Mouse (Mus musculus) layer of hippocampus, adult 2 months (tissue): ENCODE results near the gene Mtor. TPM values are rescaled to one million over a fixed set of nuclear protein-coding genes. Genes with fewer than 3 reads are reported as not detected.

ENCODE experiments used
- DNase-seq, 2 experiments: peaks; one replicate each; pipeline ENCODE4 v3.0.0; 2022; ENCODE audit warnings: low spot score in 2 of 2
- H3K27ac ChIP-seq: fragments of 200-600 bp; 2 replicates; pipeline ENCODE4 v1.8.1; 2022
- H3K4me3 ChIP-seq: fragments of 200-600 bp; 2 replicates; pipeline ENCODE4 v1.8.1; 2022; ENCODE audit warnings: mild to moderate bottlenecking
- CTCF ChIP-seq: fragments of 200-600 bp; conservative IDR thresholded peaks from 2 replicates; pipeline ENCODE4 v1.8.1; 2022; ENCODE audit warnings: antibody characterized with exemption, mild to moderate bottlenecking, moderate library complexity
- total RNA-seq, 2 experiments: library from RNA; stranded (reverse); gene quantifications; 2 replicates each; pipeline ENCODE4 v1.2.3; 2021

Mtor gene
- total RNA-seq, 2 experiments from 2014 or later: 95.2 to 100 TPM

- no peak overlapping the region for H3K4me3 ChIP-seq
- no peak for DNase-seq
- no peak for TF ChIP-seq CTCF
- no peak overlapping the region for H3K27ac ChIP-seq
Measured at GRCm38 (mm10) chr4:148453707-148454106, 5.3 kb downstream of the Mtor start.

DNA sequence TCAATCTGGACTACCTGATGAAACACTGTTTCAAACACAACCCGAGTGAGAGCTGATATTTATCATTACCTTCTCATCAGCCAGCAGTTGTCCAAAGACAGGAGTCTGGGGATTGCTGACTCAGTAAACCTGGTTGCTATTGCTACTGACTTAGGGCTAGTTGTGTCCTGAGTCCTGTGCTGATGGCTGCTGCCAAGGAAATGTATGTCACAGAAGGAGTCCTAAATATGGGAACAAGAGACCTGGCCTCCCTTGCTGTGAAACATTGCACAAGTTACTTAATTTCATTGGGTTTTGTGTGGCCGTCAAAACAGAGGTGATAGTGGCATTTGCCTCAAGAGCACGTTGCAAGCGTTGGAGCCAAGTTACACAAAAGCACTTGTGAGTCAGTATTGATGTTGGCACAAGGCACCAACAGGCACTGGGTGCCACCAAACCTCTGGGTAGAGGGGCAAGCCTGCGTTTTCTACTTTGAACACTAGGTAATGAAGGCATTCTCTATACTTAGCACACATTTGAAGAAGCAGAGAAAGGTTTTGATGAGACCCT lies 7.1 kb downstream of the Mtor start:
- Histone ChIP-seq H3K27ac (no peak overlapping the region), H3K4me3 (no peak overlapping the region)
- no peak for DNase-seq
- no peak for TF ChIP-seq CTCF

DNA sequence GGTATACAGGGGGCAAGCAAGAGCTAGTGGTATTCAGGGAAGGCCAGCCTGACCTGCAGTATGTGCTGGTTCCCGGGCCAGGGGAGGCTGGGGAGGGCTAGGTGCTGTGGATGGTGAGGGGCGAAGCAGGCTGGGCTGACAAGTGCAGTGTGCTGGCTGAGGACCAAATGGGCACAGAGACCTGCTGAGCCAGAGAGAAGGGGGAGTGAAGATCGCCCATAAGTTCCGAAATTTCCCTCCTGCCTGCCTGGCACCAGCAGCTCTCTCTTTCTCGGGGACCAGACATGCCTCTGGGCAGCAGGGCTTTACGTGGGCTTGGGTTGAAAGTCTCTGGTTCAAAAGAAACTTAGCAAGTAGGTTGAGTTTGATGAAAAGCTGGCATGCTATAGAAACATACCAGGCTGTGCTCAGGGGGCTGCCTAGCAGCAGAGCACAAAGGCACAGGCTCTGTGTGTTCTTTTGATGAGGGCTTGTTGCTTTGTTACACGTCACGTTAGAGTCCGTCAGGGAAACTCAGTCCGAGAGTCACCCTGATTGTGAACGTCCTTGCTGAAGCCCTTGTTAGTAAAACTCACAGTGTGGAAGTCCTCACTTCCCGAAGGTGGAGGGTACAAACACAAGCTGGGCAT lies 12.4 kb downstream of the Mtor start:
- no peak for TF ChIP-seq CTCF
- DNase-seq: no peak
- Histone ChIP-seq H3K27ac (peak overlapping the region; percentile 51; the same call in 1 of the 2 replicates), H3K4me3 (no peak overlapping the region)

GRCm38 (mm10) chr4:148461772-148462171 lies 13.4 kb downstream of the Mtor start:
- no peak for DNase-seq
- peak; percentile 56 for TF ChIP-seq CTCF
- H3K4me3 ChIP-seq: no peak overlapping the region
- no peak overlapping the region for H3K27ac ChIP-seq

DNA sequence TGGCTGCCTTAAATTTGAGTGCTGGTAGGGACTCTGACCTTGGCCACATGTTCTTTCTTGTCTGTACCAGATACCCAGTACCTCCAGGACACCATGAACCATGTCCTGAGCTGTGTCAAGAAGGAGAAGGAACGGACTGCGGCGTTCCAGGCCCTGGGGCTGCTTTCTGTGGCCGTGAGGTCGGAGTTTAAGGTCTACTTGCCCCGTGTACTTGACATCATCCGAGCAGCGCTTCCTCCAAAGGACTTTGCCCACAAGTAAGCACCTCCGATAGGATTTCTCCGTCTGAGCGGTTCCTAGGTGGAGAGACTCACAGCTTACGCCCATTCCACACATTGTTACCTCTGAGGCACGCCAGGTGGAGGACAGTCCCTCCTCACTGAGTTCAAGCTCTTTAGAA lies 14.3 kb downstream of the Mtor start:
- no peak for DNase-seq
- TF ChIP-seq CTCF: no peak

DNA sequence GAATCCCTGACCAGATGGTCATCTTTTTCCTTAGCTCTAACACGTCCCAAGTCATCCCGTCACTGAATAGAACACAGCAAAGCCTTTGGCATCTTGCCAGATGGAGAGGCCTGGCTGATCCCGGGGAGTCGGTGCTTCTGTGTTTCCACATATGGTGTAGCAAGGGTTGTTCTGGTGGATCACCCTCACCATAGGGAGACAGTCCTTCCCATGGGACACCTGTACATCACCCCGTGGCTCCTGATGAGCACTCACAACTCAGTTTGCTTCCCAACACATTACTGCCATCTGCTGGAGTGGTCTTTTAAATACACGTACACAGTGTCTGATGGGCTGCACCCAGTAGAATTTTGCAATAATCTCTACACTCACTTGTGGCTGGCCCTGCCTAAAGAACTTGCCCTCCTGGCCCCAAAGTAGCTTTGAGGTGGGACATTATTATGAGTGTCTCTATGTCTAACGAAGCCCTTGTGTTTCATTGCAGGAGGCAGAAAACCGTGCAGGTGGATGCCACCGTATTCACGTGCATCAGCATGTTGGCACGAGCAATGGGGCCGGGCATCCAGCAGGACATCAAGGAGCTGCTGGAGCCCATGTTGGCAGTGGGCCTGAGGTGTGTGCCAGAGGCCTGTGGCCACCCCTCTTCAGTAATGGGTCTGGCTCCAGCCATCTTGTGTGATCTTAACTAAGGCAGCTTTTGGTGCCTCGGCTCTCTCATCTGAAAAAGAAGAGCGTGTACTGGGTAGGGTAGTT lies 15.0 kb downstream of the Mtor start:
- DNase-seq: peak; percentile 33 to 58
- peak; percentile 78 for TF ChIP-seq CTCF
- Histone ChIP-seq H3K27ac (no peak overlapping the region), H3K4me3 (no peak overlapping the region)

More for the DNA sequence above, 14.3 kb downstream of the Mtor start:
- Histone ChIP-seq H3K4me3 (no peak overlapping the region), H3K27ac (no peak overlapping the region)

- no peak overlapping the region for H3K4me3 ChIP-seq
- no peak overlapping the region for H3K27ac ChIP-seq
- no peak for DNase-seq
- TF ChIP-seq CTCF: no peak
Measured at GRCm38 (mm10) chr4:148464301-148464700, 15.9 kb downstream of the Mtor start.

- Histone ChIP-seq H3K4me3 (no peak overlapping the region), H3K27ac (no peak overlapping the region)
- TF ChIP-seq CTCF: no peak
- no peak for DNase-seq
Measured at GRCm38 (mm10) chr4:148464869-148465268, 16.5 kb downstream of the Mtor start.

DNA sequence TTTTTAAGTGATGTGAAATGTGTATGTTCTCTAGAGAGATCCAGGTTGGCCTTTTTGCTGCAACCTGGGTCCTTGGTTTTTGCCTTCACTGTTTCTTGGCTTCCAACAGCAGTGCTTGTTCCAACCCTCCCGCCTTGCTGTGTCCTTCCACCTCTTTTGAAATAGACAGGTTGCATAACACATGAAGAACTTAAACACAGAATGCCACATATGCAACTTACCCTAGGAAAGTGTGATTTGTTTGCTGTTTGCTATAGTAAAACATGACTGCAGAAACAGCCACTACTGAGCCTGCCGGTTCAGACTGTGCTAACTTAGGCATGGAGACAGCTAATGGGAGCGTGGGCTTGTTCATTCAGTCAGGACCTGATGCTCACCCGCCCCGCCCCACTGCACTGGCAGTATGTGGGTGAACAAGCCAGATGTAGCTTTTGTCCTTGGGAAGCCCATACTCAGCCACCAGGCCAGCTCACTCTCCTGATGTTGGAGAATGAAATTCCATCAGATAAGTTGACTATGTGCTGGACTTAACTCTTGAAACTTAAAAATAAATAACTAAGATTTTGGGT lies 18.2 kb downstream of the Mtor start:
- Histone ChIP-seq H3K4me3 (no peak overlapping the region), H3K27ac (no peak overlapping the region)
- no peak for TF ChIP-seq CTCF
- peak; percentile 35 to 58 for DNase-seq

DNA sequence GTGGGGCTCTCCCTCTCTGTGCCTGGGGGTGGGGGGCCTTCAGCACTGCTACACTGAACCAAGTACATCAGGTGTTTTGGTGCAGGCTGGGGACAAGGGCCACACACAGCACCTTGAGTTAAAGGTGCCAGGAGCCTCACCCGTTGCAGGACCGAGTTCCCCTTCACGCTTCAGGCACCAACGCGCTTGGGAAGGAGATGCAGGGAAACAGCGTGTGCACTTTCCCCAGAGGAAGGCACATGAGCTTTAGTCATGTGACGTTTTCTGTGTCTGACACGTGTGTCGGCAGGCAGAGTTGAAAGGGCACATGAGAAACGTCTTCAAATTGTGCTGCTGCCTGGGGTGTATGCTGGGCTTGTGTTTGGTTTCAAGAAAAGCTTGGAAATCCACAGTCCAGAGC lies 20.0 kb downstream of the Mtor start:
- DNase-seq: no peak

GRCm38 (mm10) chr4:148469487-148470252 lies 21.3 kb downstream of the Mtor start:
- no peak overlapping the region for H3K27ac ChIP-seq
- DNase-seq: no peak

More for the DNA sequence above, 20.0 kb downstream of the Mtor start:
- no peak for TF ChIP-seq CTCF
- H3K27ac ChIP-seq: no peak overlapping the region
- H3K4me3 ChIP-seq: no peak overlapping the region

DNA sequence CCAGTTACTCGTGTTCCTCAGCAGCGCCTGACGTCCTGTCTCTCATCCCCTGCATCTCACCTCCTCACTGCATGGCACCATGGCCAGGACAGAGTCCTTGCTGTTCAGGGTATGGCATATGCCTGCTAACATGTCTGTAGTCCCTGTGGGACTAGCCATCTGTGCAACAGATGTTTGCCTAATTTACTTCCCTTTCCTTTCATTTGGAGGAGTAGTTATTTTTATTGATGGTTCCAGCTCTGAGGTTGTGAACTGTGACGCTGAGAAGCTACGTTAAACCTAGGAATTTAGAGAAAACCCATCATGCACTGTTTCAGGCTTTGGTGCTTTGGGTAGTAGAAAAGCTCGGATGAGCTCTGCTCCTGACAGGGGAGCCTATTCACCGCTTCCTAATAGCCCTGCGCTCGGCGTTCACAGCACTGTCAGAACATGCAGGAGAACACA lies 23.0 kb downstream of the Mtor start:
- DNase-seq: no peak
- no peak for TF ChIP-seq CTCF
- Histone ChIP-seq H3K4me3 (no peak overlapping the region), H3K27ac (peak overlapping the region; percentile 43; the same call in 1 of the 2 replicates)

More at GRCm38 (mm10) chr4:148469487-148470252, 21.3 kb downstream of the Mtor start:
- H3K4me3 ChIP-seq: no peak overlapping the region
- TF ChIP-seq CTCF: no peak
